Mouse (Mus musculus) testis, adult 2 months (tissue): Measurements from ENCODE around the gene Ccnd3.

ENCODE experiments used
- CTCF ChIP-seq: fragments of 200-500 bp; IDR thresholded peaks from 2 replicates; pipeline ENCODE4 v1.5.1; 2012; ENCODE audit warnings: low read depth, mild to moderate bottlenecking, inconsistent platforms, low read length, moderate library complexity; ENCODE audit not compliant: control insufficient read depth, insufficient read depth, insufficient replicate concordance
- POLR2A ChIP-seq: fragments of 200-500 bp; IDR thresholded peaks from 2 replicates; pipeline ENCODE4 v1.6.1; 2012; ENCODE audit warnings: low read depth, mild to moderate bottlenecking, inconsistent platforms, low read length, moderate library complexity; ENCODE audit not compliant: control insufficient read depth

GRCm38 (mm10) chr17:47504941-47505346 lies at the start of gene Ccnd3:
- no peak for TF ChIP-seq CTCF
- peak; percentile 32; the same call in 1 of the 2 replicates for TF ChIP-seq POLR2A
